Mouse (Mus musculus) lung, adult 2 months (tissue): ENCODE data around the gene Plcxd2. TPM values are rescaled to one million over a fixed set of nuclear protein-coding genes. Genes with fewer than 3 reads are reported as not detected.

Source experiments
- DNase-seq: peaks from one replicate; pipeline ENCODE4 v3.0.0; 2022
- H3K4me1 ChIP-seq: fragments of 200-500 bp; 2 replicates; pipeline ENCODE4 v1.6.1; 2011; ENCODE audit warnings: low read length; ENCODE audit not compliant: control insufficient read depth, insufficient read depth
- H3K4me3 ChIP-seq: fragments of 200-500 bp; replicated peaks from 2 replicates; pipeline ENCODE3; 2011; ENCODE audit warnings: low read depth, mild to moderate bottlenecking, control low read depth, low read length; ENCODE audit errors: extremely low read depth
- CTCF ChIP-seq: fragments of 200-500 bp; IDR thresholded peaks from 2 replicates; pipeline ENCODE4 v1.5.1; 2011; ENCODE audit warnings: mild to moderate bottlenecking, low read length, control low read depth; ENCODE audit not compliant: insufficient read depth
- POLR2A ChIP-seq: fragments of 200-500 bp; IDR thresholded peaks from 2 replicates; pipeline ENCODE4 v1.6.1; 2011; ENCODE audit warnings: low read depth, mild to moderate bottlenecking, control low read depth, low read length, borderline replicate concordance; ENCODE audit errors: extremely low read depth
- WGBS: fragments of 180-500 bp; shearing (Covaris S2); methylation state at CpG from one replicate; pipeline ENCODE4 v1.1.7; 2018; 5-methylcytosine and 5-hydroxymethylcytosine counted together
- polyA plus RNA-seq: library from polyadenylated mRNA; depleted of rRNA; stranded (reverse); fragments of >200 nt; gene quantifications from 2 replicates; pipeline ENCODE4 v1.2.3, GENCODE M21; 2012; rRNA removed

The Plcxd2 gene
- polyA plus RNA-seq, result 0.35 and 0.84 TPM in 2 replicates

DNA sequence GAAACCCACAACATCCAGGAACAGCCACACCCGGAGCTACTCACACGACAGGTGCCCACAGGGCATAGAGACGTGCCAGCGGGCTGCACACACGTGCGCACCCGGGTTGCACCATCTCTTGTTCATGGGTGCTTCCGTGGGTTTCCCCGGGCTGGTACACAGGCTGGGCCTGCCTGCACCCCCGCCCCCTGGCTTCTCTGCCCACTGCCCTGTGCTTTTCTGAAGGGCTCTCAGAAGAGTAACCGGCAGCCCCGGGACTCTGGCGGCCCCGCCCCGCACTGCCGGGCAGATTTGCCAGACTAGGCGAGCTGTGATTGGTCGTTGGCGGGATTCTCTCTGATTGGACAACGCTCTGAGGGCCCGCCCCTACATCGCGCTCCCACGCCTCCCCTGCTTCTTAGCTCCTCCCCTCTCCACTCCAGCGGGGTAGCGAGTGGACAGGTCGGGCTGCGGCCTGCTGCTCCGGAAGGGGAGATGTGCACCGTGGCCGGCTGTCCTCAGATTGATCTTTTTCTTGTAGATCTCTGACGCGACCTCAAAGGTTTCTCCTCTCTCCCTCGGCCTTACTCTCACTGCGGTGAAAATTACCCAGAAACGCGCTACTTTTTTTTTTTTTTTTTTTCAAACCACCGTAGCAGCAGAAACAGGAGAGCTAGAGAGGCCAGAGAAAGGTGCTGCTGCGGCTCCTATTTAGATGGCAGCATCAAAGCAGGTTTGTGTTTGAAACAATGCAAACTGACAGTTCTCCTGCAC lies at the start of gene Plcxd2:
Gene Plcxd2 (minus strand): TSS at position 66 of the 753 bp plus-strand sequence.
- peaks cover 3% of the 10 kb centered on the region for H3K4me1 ChIP-seq
- TF ChIP-seq CTCF (no peak), POLR2A (peak; percentile 95; the same call in 1 of the 2 replicates)
- peak within 1 kb of the TSS; percentile 64 for H3K4me3 ChIP-seq
- DNase-seq, result peak; percentile 93
- 1% methylated on average over 39 of the region's 39 CpGs for WGBS

DNA sequence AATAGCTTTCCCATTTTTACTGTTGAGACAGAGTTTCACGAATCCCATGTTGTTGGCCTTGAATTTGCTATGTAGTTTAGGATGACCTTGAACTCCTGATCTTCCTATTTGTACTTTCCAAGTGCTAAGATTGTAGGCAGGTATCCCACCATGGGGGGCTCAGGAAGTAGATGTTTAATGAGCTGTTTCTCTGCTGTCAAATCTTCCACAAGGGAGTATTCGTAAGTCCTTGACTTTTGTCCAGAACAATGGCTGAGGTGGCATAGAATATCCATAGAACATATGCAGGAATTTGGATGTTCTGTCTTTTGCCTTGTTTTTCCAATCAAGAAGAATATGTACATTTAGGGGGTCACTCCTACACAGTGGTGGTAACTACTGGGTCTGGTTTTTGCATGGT lies 36.9 kb upstream of the Plcxd2 start:
- TF ChIP-seq CTCF (no peak), POLR2A (no peak)
- H3K4me1 ChIP-seq, result no peaks in the 10 kb centered on the region
- H3K4me3 ChIP-seq, result no peak overlapping the region
- DNase-seq, result no peak
- 62% methylated on average over 2 of the region's 2 CpGs for WGBS

GRCm38 (mm10) chr16:46036261-46036660 lies 26.2 kb upstream of the Plcxd2 start:
- no peak for DNase-seq
- WGBS, result 49% methylated on average over 2 of the region's 2 CpGs
- TF ChIP-seq POLR2A (no peak), CTCF (no peak)
- H3K4me1 ChIP-seq, result no peaks in the 10 kb centered on the region
- no peak overlapping the region for H3K4me3 ChIP-seq

- TF ChIP-seq CTCF, result no peak
- Histone ChIP-seq H3K4me1 (no peaks in the 10 kb centered on the region), H3K4me3 (no peak overlapping the region)
- WGBS, result 55% methylated on average over 9 of the region's 9 CpGs
- DNase-seq, result no peak
Observed at GRCm38 (mm10) chr16:46033896-46034295, 23.9 kb upstream of the Plcxd2 start.

GRCm38 (mm10) chr16:46022958-46023491 lies 13.0 kb upstream of the Plcxd2 start:
- H3K4me1 ChIP-seq, result no peaks in the 10 kb centered on the region
- DNase-seq, result no peak
- no peak overlapping the region for H3K4me3 ChIP-seq
- WGBS, result 57% methylated on average over 5 of the region's 5 CpGs
- TF ChIP-seq POLR2A, result no peak
- TF ChIP-seq CTCF, result no peak

- peak; percentile 37 for DNase-seq
- H3K4me3 ChIP-seq, result no peak overlapping the region
- TF ChIP-seq POLR2A, result no peak
- TF ChIP-seq CTCF, result peak; percentile 61
- H3K4me1 ChIP-seq, result no peaks in the 10 kb centered on the region
- WGBS, result 31% methylated on average over 5 of the region's 5 CpGs
Observed at GRCm38 (mm10) chr16:46022189-46022928, 12.3 kb upstream of the Plcxd2 start.

- no peaks in the 10 kb centered on the region for H3K4me1 ChIP-seq
- WGBS, result 77% methylated on average over 2 of the region's 2 CpGs
- DNase-seq, result no peak
- no peak overlapping the region for H3K4me3 ChIP-seq
- TF ChIP-seq CTCF (no peak), POLR2A (no peak)
Observed at GRCm38 (mm10) chr16:46021302-46021701, 11.3 kb upstream of the Plcxd2 start.

GRCm38 (mm10) chr16:46020396-46020795 lies 10.4 kb upstream of the Plcxd2 start:
- no peak overlapping the region for H3K4me3 ChIP-seq
- no peaks in the 10 kb centered on the region for H3K4me1 ChIP-seq
- WGBS, result 75% methylated on average over 2 of the region's 2 CpGs
- DNase-seq, result no peak
- TF ChIP-seq CTCF, result no peak
- no peak for TF ChIP-seq POLR2A

- Histone ChIP-seq H3K4me1 (no peaks in the 10 kb centered on the region), H3K4me3 (no peak overlapping the region)
- TF ChIP-seq CTCF (no peak), POLR2A (no peak)
- no peak for DNase-seq
- WGBS, result 86% methylated on average over 4 of the region's 4 CpGs
Observed at GRCm38 (mm10) chr16:46019799-46020198, 9.8 kb upstream of the Plcxd2 start.

DNA sequence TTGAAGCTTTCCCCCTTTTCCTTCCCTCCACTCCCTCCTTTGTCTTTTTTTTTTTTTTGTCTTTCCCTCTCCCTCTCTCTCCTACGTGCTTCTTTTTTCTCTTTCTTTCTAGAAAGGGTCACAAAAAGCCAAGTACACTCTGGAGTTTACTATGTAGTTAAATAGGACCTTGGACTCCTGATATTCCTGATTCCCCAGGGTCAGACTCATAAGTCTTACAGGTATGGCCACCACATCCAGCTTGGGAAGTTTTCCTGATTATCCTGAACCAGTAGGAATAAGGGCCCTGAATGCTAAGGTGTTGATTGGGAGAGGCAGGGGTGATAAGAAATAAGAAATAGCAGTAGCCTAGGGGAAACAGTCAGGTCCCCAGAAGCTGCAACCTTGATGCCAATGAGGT lies 9.3 kb upstream of the Plcxd2 start:
- no peak for DNase-seq
- Histone ChIP-seq H3K4me3 (no peak overlapping the region), H3K4me1 (no peaks in the 10 kb centered on the region)
- TF ChIP-seq CTCF (no peak), POLR2A (no peak)
- 67% methylated on average over 1 of the region's 1 CpGs for WGBS
